ENCODE assay signal across 22 mouse cellular contexts in the genomic region with DNA sequence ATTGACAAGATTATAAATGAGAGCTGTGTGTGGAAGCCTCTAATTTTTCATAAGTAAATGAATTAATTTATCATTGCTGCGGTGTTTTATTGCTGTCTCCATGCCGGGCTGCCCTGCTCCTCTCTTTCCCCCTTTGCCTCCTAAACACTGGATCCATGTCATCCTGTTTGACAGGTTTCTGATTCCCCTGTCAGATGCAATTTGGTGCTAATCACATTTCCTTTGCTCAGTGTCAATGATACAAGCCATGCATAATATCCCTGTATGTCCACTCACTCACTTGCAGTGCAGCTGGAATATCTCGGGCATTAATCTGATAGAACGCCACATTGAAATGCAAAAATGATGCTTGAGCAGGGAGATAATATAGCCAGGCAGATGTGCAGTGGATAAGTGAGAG.
DNase-seq lines count a peak whose midpoint lies in the region; ATAC-seq and TF ChIP-seq lines count a peak whose summit lies in the region.
"Had no signal": no experiment of that assay in that cellular context is flagged by ENCODE, and none has a peak within 500 bp of the region (broad histone marks: within the 10 kb centered on the region; RNA-seq: fewer than 3 reads in every experiment).

No protein-coding gene starts in this region.

- no peaks in the 10 kb centered on the region for H3K36me3 ChIP-seq in midbrain, embryonic 11.5 days (ENCODE audit: control insufficient read depth, insufficient read depth, low read length)
- no peaks in the 10 kb centered on the region for H3K36me3 ChIP-seq in midbrain, postnatal 0 days (ENCODE audit: insufficient read depth, low read length)
- no peaks in the 10 kb centered on the region for H3K36me3 ChIP-seq in midbrain, embryonic 14.5 days (ENCODE audit: control insufficient read depth, insufficient read depth, low read length)
- H3K36me3 ChIP-seq in midbrain, embryonic 16.5 days (ENCODE audit: control insufficient read depth, insufficient read depth, low read length), result no peaks in the 10 kb centered on the region
- no peaks in the 10 kb centered on the region for H3K36me3 ChIP-seq in hindbrain, embryonic 14.5 days (replicated peaks; ENCODE audit: control insufficient read depth, insufficient read depth)
- H3K36me3 ChIP-seq: embryonic facial prominence, embryonic 12.5 days; embryonic facial prominence, embryonic 15.5 days had no signal

- DNase-seq in midbrain, embryonic 11.5 days (ENCODE audit: low spot score, missing footprints), result no peak
- DNase-seq in midbrain, postnatal 0 days (ENCODE audit: low spot score), result no peak
- peak; percentile 41 for DNase-seq in midbrain, embryonic 14.5 days
- DNase-seq in brain, embryonic 14.5 days (ENCODE audit: low read depth), result peak; percentile 58
- peak; percentile 31 for DNase-seq in hindbrain, embryonic 14.5 days (ENCODE audit: low spot score)
- DNase-seq in cerebellum, adult 2 months, result no peak
- DNase-seq in lung, postnatal 14 days, result no peak
- DNase-seq: adrenal gland, adult 8-10 months; adrenal gland, postnatal 25 days; cerebellum, adult 18-20 months; cerebellum, adult 9-11 months; cerebellum, postnatal 25 days; forebrain, postnatal 0 days; gastrocnemius, adult 2 months; gastrocnemius, postnatal 14 days; heart, adult 11 months had no signal

- peak; percentile 75 for ATAC-seq in midbrain, embryonic 11.5 days (ENCODE audit: low FRiP score)
- ATAC-seq in midbrain, postnatal 0 days (ENCODE audit: low FRiP score), result no peak
- ATAC-seq in midbrain, embryonic 14.5 days (ENCODE audit: low FRiP score, low TSS enrichment), result no peak
- ATAC-seq in midbrain, embryonic 16.5 days, result no peak
- no peak for ATAC-seq in hindbrain, embryonic 14.5 days (ENCODE audit: low FRiP score)
- ATAC-seq: activated CD4-positive, CD25-positive, alpha-beta regulatory T cell, adult 4 months; forebrain, embryonic 14.5 days; forebrain, postnatal 0 days had no signal

- H3K4me1 ChIP-seq in midbrain, embryonic 11.5 days (ENCODE audit: control insufficient read depth, insufficient read depth, low read length), result 0 out of 2 replicates have a peak, but pooled peaks cover 3% of the 10 kb centered on the region
- H3K4me1 ChIP-seq in midbrain, postnatal 0 days (ENCODE audit: insufficient read depth, low read length), result no peaks in the 10 kb centered on the region
- H3K4me1 ChIP-seq in midbrain, embryonic 14.5 days (ENCODE audit: control insufficient read depth, insufficient read depth, low read length), result peaks cover 8% of the 10 kb centered on the region; the same call in 1 of the 2 replicates
- peaks cover 6% of the 10 kb centered on the region; the same call in 1 of the 2 replicates for H3K4me1 ChIP-seq in midbrain, embryonic 16.5 days (ENCODE audit: control insufficient read depth, insufficient read depth, low read length)
- 0 out of 2 replicates have a peak, but pooled peaks cover 5% of the 10 kb centered on the region for H3K4me1 ChIP-seq in hindbrain, embryonic 14.5 days (replicated peaks; ENCODE audit: control insufficient read depth, insufficient read depth, low read length)
- peaks cover 2% of the 10 kb centered on the region; the same call in 1 of the 2 replicates for H3K4me1 ChIP-seq in cerebellum, adult 2 months (ENCODE audit: control insufficient read depth, insufficient read depth, low read length)
- H3K4me1 ChIP-seq: embryonic facial prominence, embryonic 12.5 days; embryonic facial prominence, embryonic 15.5 days had no signal

- no peak for TF ChIP-seq CTCF in midbrain, postnatal 0 days (IDR thresholded peaks at IDR 0.05)
- TF ChIP-seq CTCF in brain, embryonic 14.5 days (IDR thresholded peaks at IDR 0.05; ENCODE audit: borderline replicate concordance, extremely low read depth, insufficient read depth, insufficient read length), result no peak
- TF ChIP-seq CTCF in cerebellum, adult 2 months (IDR thresholded peaks at IDR 0.05; ENCODE audit: borderline replicate concordance, insufficient read depth, low read depth, low read length), result no peak

- WGBS in midbrain, embryonic 11.5 days, result 42% methylated on average over 4 of the region's 4 CpGs
- WGBS in midbrain, postnatal 0 days, result 31% methylated on average over 4 of the region's 4 CpGs
- 24% methylated on average over 4 of the region's 4 CpGs for WGBS in midbrain, embryonic 14.5 days
- WGBS in midbrain, embryonic 16.5 days, result 29% methylated on average over 4 of the region's 4 CpGs
- 32% methylated on average over 4 of the region's 4 CpGs for WGBS in hindbrain, embryonic 14.5 days
- WGBS in cerebellum, adult 2 months, result 93% methylated on average over 4 of the region's 4 CpGs

- no peak for TF ChIP-seq POLR2A in brain, embryonic 14.5 days (IDR thresholded peaks at IDR 0.05; ENCODE audit: borderline replicate concordance, extremely low read depth, insufficient read depth, insufficient read length, poor library complexity, severe bottlenecking)
- no peak for TF ChIP-seq POLR2A in cerebellum, adult 2 months (IDR thresholded peaks at IDR 0.05; ENCODE audit: borderline replicate concordance, insufficient read depth, low read length)

- H3K27ac ChIP-seq in midbrain, embryonic 11.5 days (ENCODE audit: low read depth, low read length), result no peak overlapping the region
- no peak overlapping the region for H3K27ac ChIP-seq in midbrain, postnatal 0 days (ENCODE audit: low read depth, low read length)
- peak overlapping the region; percentile 46; the same call in 1 of the 2 replicates for H3K27ac ChIP-seq in midbrain, embryonic 14.5 days (replicated peaks; ENCODE audit: low read depth, low read length)
- H3K27ac ChIP-seq in midbrain, embryonic 16.5 days (ENCODE audit: low read length), result no peak overlapping the region
- H3K27ac ChIP-seq in hindbrain, embryonic 14.5 days, result no peak overlapping the region; the same call in 1 of the 2 replicates
- no peak overlapping the region for H3K27ac ChIP-seq in cerebellum, adult 2 months (ENCODE audit: insufficient read depth, low read length)
- H3K27ac ChIP-seq: embryonic facial prominence, embryonic 12.5 days; embryonic facial prominence, embryonic 15.5 days; gastrocnemius, adult 2 months had no signal

- no peaks in the 10 kb centered on the region for H3K9me3 ChIP-seq in midbrain, embryonic 11.5 days (ENCODE audit: control insufficient read depth, low read length)
- H3K9me3 ChIP-seq in midbrain, postnatal 0 days (ENCODE audit: low read length), result no peaks in the 10 kb centered on the region
- H3K9me3 ChIP-seq in midbrain, embryonic 14.5 days (ENCODE audit: control insufficient read depth, low read length), result no peaks in the 10 kb centered on the region
- no peaks in the 10 kb centered on the region for H3K9me3 ChIP-seq in midbrain, embryonic 16.5 days (replicated peaks; ENCODE audit: control insufficient read depth, low read length, poor library complexity, severe bottlenecking)
- H3K9me3 ChIP-seq in hindbrain, embryonic 14.5 days (ENCODE audit: control insufficient read depth, low read length), result no peaks in the 10 kb centered on the region
- H3K9me3 ChIP-seq: embryonic facial prominence, embryonic 12.5 days; embryonic facial prominence, embryonic 15.5 days had no signal

- no peak overlapping the region for H3K4me3 ChIP-seq in midbrain, embryonic 11.5 days (ENCODE audit: low read depth, low read length)
- H3K4me3 ChIP-seq in midbrain, postnatal 0 days (ENCODE audit: low read depth, low read length), result no peak overlapping the region
- no peak overlapping the region for H3K4me3 ChIP-seq in midbrain, embryonic 14.5 days (replicated peaks; ENCODE audit: low read depth, low read length)
- no peak overlapping the region for H3K4me3 ChIP-seq in midbrain, embryonic 16.5 days (ENCODE audit: low read depth, low read length)
- no peak overlapping the region for H3K4me3 ChIP-seq in hindbrain, embryonic 14.5 days (replicated peaks; ENCODE audit: low read length)
- H3K4me3 ChIP-seq in cerebellum, adult 2 months (replicated peaks; ENCODE audit: insufficient read depth, low read depth, low read length), result no peak overlapping the region
- H3K4me3 ChIP-seq: embryonic facial prominence, embryonic 12.5 days; embryonic facial prominence, embryonic 15.5 days; gastrocnemius, adult 2 months had no signal

- no peak overlapping the region for H3K9ac ChIP-seq in midbrain, embryonic 11.5 days (ENCODE audit: low read length)
- no peak overlapping the region for H3K9ac ChIP-seq in midbrain, postnatal 0 days (replicated peaks; ENCODE audit: low read length, poor library complexity, severe bottlenecking)
- H3K9ac ChIP-seq in midbrain, embryonic 14.5 days (replicated peaks; ENCODE audit: low read length), result no peak overlapping the region
- no peak overlapping the region for H3K9ac ChIP-seq in midbrain, embryonic 16.5 days (ENCODE audit: low read depth, low read length)
- no peak overlapping the region for H3K9ac ChIP-seq in hindbrain, embryonic 14.5 days
- H3K9ac ChIP-seq: embryonic facial prominence, embryonic 12.5 days; embryonic facial prominence, embryonic 15.5 days; forebrain, postnatal 0 days had no signal

- H3K27me3 ChIP-seq in midbrain, embryonic 11.5 days (ENCODE audit: control insufficient read depth, insufficient read depth, low read length), result no peaks in the 10 kb centered on the region
- H3K27me3 ChIP-seq in midbrain, postnatal 0 days (ENCODE audit: insufficient read depth, low read length), result no peaks in the 10 kb centered on the region
- no peaks in the 10 kb centered on the region for H3K27me3 ChIP-seq in midbrain, embryonic 14.5 days (ENCODE audit: control insufficient read depth, insufficient read depth, low read length)
- H3K27me3 ChIP-seq in midbrain, embryonic 16.5 days (ENCODE audit: control insufficient read depth, insufficient read depth, low read depth, low read length), result no peaks in the 10 kb centered on the region
- no peaks in the 10 kb centered on the region for H3K27me3 ChIP-seq in hindbrain, embryonic 14.5 days (ENCODE audit: control insufficient read depth, insufficient read depth, low read length)
- H3K27me3 ChIP-seq in cerebellum, adult 2 months (ENCODE audit: control insufficient read depth, insufficient read depth, low read length), result no peaks in the 10 kb centered on the region
- H3K27me3 ChIP-seq: embryonic facial prominence, embryonic 12.5 days; embryonic facial prominence, embryonic 15.5 days had no signal

- H3K4me2 ChIP-seq in midbrain, embryonic 11.5 days, result no peak overlapping the region
- H3K4me2 ChIP-seq in midbrain, postnatal 0 days (ENCODE audit: low read depth, low read length, poor library complexity, severe bottlenecking), result no peak overlapping the region
- no peak overlapping the region for H3K4me2 ChIP-seq in midbrain, embryonic 14.5 days (ENCODE audit: low read length)
- H3K4me2 ChIP-seq in midbrain, embryonic 16.5 days (ENCODE audit: low read length), result no peak overlapping the region
- H3K4me2 ChIP-seq in hindbrain, embryonic 14.5 days (replicated peaks), result no peak overlapping the region
- H3K4me2 ChIP-seq: embryonic facial prominence, embryonic 12.5 days; embryonic facial prominence, embryonic 15.5 days; heart, embryonic 11.5 days had no signal

Comparison
In these comparisons a context has a peak if more than half of its experiments do, and no peak if none do; other contexts are left out.
1. DNase-seq: peak in midbrain, embryonic 14.5 days (single experiment), brain, embryonic 14.5 days (single experiment) and hindbrain, embryonic 14.5 days (single experiment); none in midbrain, embryonic 11.5 days (single experiment), midbrain, postnatal 0 days (single experiment), cerebellum, adult 2 months (0 of 2) and lung, postnatal 14 days (single experiment).